Mouse (Mus musculus) liver, embryonic 16.5 days (tissue): Measurements from ENCODE around the gene Dpep3. TPM values are rescaled to one million over a fixed set of nuclear protein-coding genes. Genes with fewer than 3 reads are reported as not detected.

Experiments used
- ATAC-seq: fragments of 200-750 bp; cut with Nextera tagmentation; 2 replicates; pipeline ENCODE4 v1.8.0; 2017; ENCODE audit warnings: low read depth, mild to moderate bottlenecking, moderate number of reproducible peaks, moderate library complexity
- H3K27ac ChIP-seq: fragments of 300-500 bp; sonication (generic); 2 replicates; pipeline ENCODE4 v1.5.1; 2014; ENCODE audit warnings: mild to moderate bottlenecking, low read length
- H3K27me3 ChIP-seq: fragments of 300-500 bp; sonication (generic); 2 replicates; pipeline ENCODE4 v1.6.1; 2014; ENCODE audit warnings: low read depth, low read length, mixed read lengths; ENCODE audit not compliant: control insufficient read depth, insufficient read depth
- H3K36me3 ChIP-seq: fragments of 300-500 bp; sonication (generic); 2 replicates; pipeline ENCODE4 v1.6.1; 2014; ENCODE audit warnings: mild to moderate bottlenecking; ENCODE audit not compliant: control insufficient read depth, insufficient read depth
- H3K4me1 ChIP-seq: fragments of 300-500 bp; sonication (generic); 2 replicates; pipeline ENCODE4 v1.6.1; 2014; ENCODE audit warnings: low read depth, low read length, mixed read lengths; ENCODE audit not compliant: control insufficient read depth
- H3K4me2 ChIP-seq: fragments of 300-500 bp; sonication (generic); 2 replicates; pipeline ENCODE4 v1.6.1; 2014; ENCODE audit warnings: low read depth, low read length, mixed read lengths
- H3K4me3 ChIP-seq: fragments of 300-500 bp; sonication (generic); 2 replicates; pipeline ENCODE4 v1.5.1; 2014; ENCODE audit warnings: low read depth, mild to moderate bottlenecking, low read length
- H3K9ac ChIP-seq: fragments of 300-500 bp; sonication (generic); 2 replicates; pipeline ENCODE4 v1.6.1; 2014; ENCODE audit warnings: low read depth, low read length
- H3K9me3 ChIP-seq: fragments of 300-500 bp; sonication (generic); replicated peaks from 2 replicates; pipeline ENCODE4 v1.6.1; 2016; ENCODE audit warnings: low read length; ENCODE audit not compliant: control insufficient read depth
- WGBS: fragments of 180-500 bp; shearing (Covaris S2); extraction: QIAGEN DNeasy Blood & Tissue Kit; methylation state at CpG from one replicate; pipeline ENCODE4 v1.1.7; 2014; ENCODE audit not compliant: insufficient replicate concordance; 5-methylcytosine and 5-hydroxymethylcytosine counted together
- polyA plus RNA-seq: library from polyadenylated mRNA; unstranded; fragments of >200 nt; fragmentation: Nextera tagmentation; extraction: Ambion mirVana; gene quantifications from 2 replicates; pipeline ENCODE4 v1.2.1, GENCODE M21; 2015

The Dpep3 gene
- polyA plus RNA-seq, 1 experiment from 2014 or later = not detected

DNA sequence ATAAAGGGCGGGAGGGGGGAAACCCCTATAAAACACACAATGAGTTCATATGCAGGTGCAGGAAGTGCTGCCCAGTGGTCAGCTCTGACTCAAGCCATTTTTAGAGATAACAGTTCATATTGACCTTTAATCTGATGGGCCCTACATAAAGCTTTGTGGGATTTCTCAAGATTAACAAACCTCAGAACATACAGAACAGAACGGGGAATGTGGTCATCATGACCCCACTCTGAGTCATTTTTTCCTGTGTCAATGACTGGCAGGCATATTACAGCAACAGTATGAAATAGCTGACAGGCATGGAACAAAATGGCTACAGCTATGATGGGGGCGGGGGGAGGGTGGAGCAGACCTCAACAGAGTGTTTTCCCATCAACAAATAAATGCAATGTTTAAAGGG, 27.9 kb upstream of the Dpep3 start:
- Histone ChIP-seq H3K27ac (no peak overlapping the region), H3K36me3 (no peaks in the 10 kb centered on the region), H3K9me3 (no peaks in the 10 kb centered on the region), H3K4me2 (no peak overlapping the region), H3K9ac (no peak overlapping the region), H3K4me3 (no peak overlapping the region), H3K27me3 (no peaks in the 10 kb centered on the region), H3K4me1 (peaks cover 23% of the 10 kb centered on the region)
- 48% methylated on average over 3 of the region's 3 CpGs for WGBS
- ATAC-seq = no peak

- H3K4me3 ChIP-seq = no peak overlapping the region
- H3K27me3 ChIP-seq = no peaks in the 10 kb centered on the region
- H3K4me1 ChIP-seq = peaks cover 17% of the 10 kb centered on the region
- ATAC-seq = no peak
- H3K27ac ChIP-seq = no peak overlapping the region
- WGBS = 74% methylated on average over 4 of the region's 4 CpGs
- no peak overlapping the region for H3K9ac ChIP-seq
- no peaks in the 10 kb centered on the region for H3K36me3 ChIP-seq
- H3K9me3 ChIP-seq = no peaks in the 10 kb centered on the region
- no peak overlapping the region for H3K4me2 ChIP-seq
Observed at GRCm38 (mm10) chr8:106006413-106006812, 27.2 kb upstream of the Dpep3 start.

GRCm38 (mm10) chr8:106005875-106006274, 26.6 kb upstream of the Dpep3 start, which contains the start of gene Dpep2nb:
Dpep2nb (minus strand) TSS chr8:106005975.
- WGBS = 74% methylated on average over 4 of the region's 4 CpGs
- no peak for ATAC-seq
- no peaks in the 10 kb centered on the region for H3K36me3 ChIP-seq
- no peak within 1 kb of the TSS for H3K4me3 ChIP-seq
- H3K4me1 ChIP-seq = peaks cover 17% of the 10 kb centered on the region
- no peaks in the 10 kb centered on the region for H3K27me3 ChIP-seq
- no peaks in the 10 kb centered on the region for H3K9me3 ChIP-seq
- H3K4me2 ChIP-seq = no peak within 1 kb of the TSS
- no peak within 1 kb of the TSS for H3K27ac ChIP-seq
- H3K9ac ChIP-seq = no peak within 1 kb of the TSS

- Histone ChIP-seq H3K4me2 (no peak overlapping the region), H3K27ac (no peak overlapping the region), H3K27me3 (no peaks in the 10 kb centered on the region), H3K9ac (no peak overlapping the region), H3K4me1 (peaks cover 7% of the 10 kb centered on the region), H3K36me3 (no peaks in the 10 kb centered on the region), H3K9me3 (no peaks in the 10 kb centered on the region), H3K4me3 (no peak overlapping the region)
- ATAC-seq = no peak
- 41% methylated on average over 8 of the region's 8 CpGs for WGBS
Observed at GRCm38 (mm10) chr8:106004538-106005207, 25.4 kb upstream of the Dpep3 start.

GRCm38 (mm10) chr8:106001908-106002307, 22.7 kb upstream of the Dpep3 start:
- no peaks in the 10 kb centered on the region; the same call in 1 of the 2 replicates for H3K4me1 ChIP-seq
- H3K9ac ChIP-seq = no peak overlapping the region
- ATAC-seq = no peak
- no peak overlapping the region for H3K4me3 ChIP-seq
- H3K27ac ChIP-seq = no peak overlapping the region
- H3K4me2 ChIP-seq = no peak overlapping the region
- no peaks in the 10 kb centered on the region for H3K9me3 ChIP-seq
- no peaks in the 10 kb centered on the region for H3K36me3 ChIP-seq
- H3K27me3 ChIP-seq = no peaks in the 10 kb centered on the region
- WGBS = 64% methylated on average over 4 of the region's 4 CpGs

GRCm38 (mm10) chr8:105998971-105999370, 19.7 kb upstream of the Dpep3 start:
- ATAC-seq = peak; percentile 81
- H3K4me3 ChIP-seq = no peak overlapping the region
- peak overlapping the region; percentile 46 for H3K27ac ChIP-seq
- H3K9ac ChIP-seq = no peak overlapping the region
- peaks cover 4% of the 10 kb centered on the region; the same call in 1 of the 2 replicates for H3K4me1 ChIP-seq
- no peaks in the 10 kb centered on the region for H3K36me3 ChIP-seq
- no peaks in the 10 kb centered on the region for H3K27me3 ChIP-seq
- H3K9me3 ChIP-seq = no peaks in the 10 kb centered on the region
- no peak overlapping the region for H3K4me2 ChIP-seq
- 48% methylated on average over 2 of the region's 2 CpGs for WGBS

GRCm38 (mm10) chr8:105996359-105996758, 17.1 kb upstream of the Dpep3 start:
- Histone ChIP-seq H3K9me3 (no peaks in the 10 kb centered on the region), H3K36me3 (no peaks in the 10 kb centered on the region), H3K4me1 (peaks cover 4% of the 10 kb centered on the region), H3K9ac (no peak overlapping the region), H3K4me3 (no peak overlapping the region), H3K27me3 (no peaks in the 10 kb centered on the region), H3K4me2 (no peak overlapping the region), H3K27ac (no peak overlapping the region)
- ATAC-seq = no peak
- WGBS = 33% methylated on average over 7 of the region's 7 CpGs

DNA sequence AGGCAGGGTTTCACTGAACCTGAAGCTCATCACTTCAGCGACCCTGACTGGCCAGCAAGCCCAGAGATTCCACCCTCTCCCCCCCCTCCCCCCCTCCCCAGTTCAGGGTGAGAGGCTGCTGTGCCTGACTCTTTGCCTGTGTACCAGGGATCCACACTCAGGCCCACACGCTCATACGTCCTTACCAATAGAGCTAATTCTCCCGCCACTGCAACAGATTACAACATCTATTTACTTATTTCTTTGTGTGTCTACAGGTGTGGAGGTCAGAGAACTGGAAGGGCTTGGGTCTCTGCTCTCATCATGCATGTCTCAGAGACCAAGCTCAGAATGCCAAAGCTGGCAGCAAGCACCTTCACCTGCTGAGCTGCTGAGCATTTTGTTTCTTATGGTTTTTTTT, 14.0 kb upstream of the Dpep3 start:
- 50% methylated on average over 4 of the region's 4 CpGs for WGBS
- peaks cover 4% of the 10 kb centered on the region; the same call in 1 of the 2 replicates for H3K27me3 ChIP-seq
- no peaks in the 10 kb centered on the region for H3K9me3 ChIP-seq
- H3K9ac ChIP-seq = no peak overlapping the region
- H3K4me3 ChIP-seq = no peak overlapping the region
- peaks cover 11% of the 10 kb centered on the region for H3K4me1 ChIP-seq
- no peak overlapping the region for H3K4me2 ChIP-seq
- H3K36me3 ChIP-seq = no peaks in the 10 kb centered on the region
- peak; percentile 82 for ATAC-seq
- 0 out of 2 replicates have a peak overlapping the region, but pooled peaks have one; percentile 16 for H3K27ac ChIP-seq

DNA sequence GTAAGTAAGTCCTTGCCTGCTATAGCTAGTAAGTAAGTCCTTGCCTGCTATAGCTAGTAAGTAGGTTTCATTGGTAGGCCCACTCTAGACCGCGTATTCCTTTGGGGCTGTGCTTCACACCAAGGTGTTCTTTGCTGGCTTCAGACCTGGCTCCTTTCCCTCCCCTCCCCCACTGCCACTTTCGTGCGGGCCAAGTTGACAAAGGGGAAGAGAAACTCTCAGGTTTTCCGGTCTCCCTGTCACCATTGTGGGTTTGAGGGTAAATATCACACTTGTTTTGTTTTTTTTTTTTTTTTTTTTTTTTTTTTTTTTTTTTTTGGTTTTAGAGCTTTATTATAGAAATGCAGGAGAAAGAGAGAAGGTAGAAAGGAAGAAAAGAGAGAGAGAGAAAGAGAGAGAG, 13.3 kb upstream of the Dpep3 start:
- Histone ChIP-seq H3K27me3 (peaks cover 4% of the 10 kb centered on the region; the same call in 1 of the 2 replicates), H3K9ac (no peak overlapping the region), H3K9me3 (no peaks in the 10 kb centered on the region), H3K4me2 (no peak overlapping the region), H3K4me3 (no peak overlapping the region), H3K4me1 (peaks cover 11% of the 10 kb centered on the region), H3K27ac (no peak overlapping the region), H3K36me3 (no peaks in the 10 kb centered on the region)
- ATAC-seq = no peak
- WGBS = 41% methylated on average over 5 of the region's 5 CpGs
